Mouse (Mus musculus) kidney, postnatal 14 days (tissue): ENCODE data around the gene Kif11.

ENCODE experiments used
- DNase-seq: peaks from one replicate; pipeline ENCODE4 v3.0.0; 2022; ENCODE audit warnings: mixed read lengths

The Kif11 gene

DNA sequence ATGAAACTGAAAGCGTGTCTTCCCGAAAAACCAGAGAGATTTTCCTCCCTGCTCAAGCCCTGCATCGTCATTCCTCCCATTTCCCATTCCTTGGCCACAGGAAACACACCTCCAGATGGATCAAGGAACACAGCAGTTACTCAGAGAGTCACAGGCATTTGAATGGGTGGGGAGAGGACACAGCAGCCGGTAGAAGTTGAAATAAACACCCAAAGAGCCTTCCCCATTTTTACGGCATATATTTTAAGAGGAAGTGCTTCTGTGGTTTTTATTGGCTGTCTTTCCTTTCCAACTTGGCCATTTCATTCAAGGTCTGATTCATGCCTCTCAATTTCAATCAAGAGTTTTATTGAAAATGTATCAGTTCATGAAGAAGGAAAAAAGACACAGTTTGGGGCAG lies 72.0 kb downstream of the Kif11 start:
- no peak for DNase-seq

- no peak for DNase-seq
Observed at GRCm38 (mm10) chr19:37449246-37449645, 73.0 kb downstream of the Kif11 start.

GRCm38 (mm10) chr19:37455528-37455927 lies 79.3 kb downstream of the Kif11 start:
- DNase-seq = no peak

DNA sequence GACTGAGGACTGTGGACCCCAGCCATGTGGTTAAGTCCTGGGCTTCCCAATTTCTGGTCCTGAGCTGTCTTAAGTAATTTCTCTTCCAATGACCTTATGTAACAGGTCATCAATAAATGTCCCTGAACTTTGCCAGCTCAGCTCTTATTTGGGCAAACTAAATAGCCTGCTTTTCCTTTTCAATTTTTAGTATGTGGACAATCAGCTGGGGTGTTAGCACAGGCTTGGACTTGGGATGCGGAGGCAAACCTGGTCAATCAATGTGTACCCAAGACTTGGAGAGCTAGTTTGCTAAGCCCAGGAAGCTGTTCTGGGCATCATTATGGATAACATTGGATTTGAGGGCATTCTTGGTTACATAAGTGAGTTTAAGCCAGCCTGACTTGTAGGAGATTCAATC lies 79.8 kb downstream of the Kif11 start:
- no peak for DNase-seq

DNA sequence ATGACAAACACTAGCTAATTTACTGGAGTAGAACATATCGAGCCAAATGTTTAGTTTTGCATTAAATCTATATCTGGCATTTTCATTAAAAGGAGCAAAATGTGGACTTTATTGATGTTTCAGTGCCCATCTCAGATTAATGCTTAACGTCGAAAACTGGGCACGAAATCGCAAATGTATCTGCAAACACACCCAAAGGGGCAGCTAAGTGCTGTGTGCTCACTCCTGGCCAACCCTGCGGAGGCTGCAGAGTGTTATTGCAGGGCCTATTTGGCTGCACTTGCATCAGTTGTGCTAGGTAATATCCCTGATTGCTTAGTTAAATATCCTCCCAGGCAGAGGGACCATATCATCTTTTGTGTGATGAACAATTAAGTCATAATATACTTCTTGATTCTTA lies 81.8 kb downstream of the Kif11 start:
- DNase-seq = no peak

GRCm38 (mm10) chr19:37466403-37466802 lies 90.2 kb downstream of the Kif11 start:
- DNase-seq = no peak

DNA sequence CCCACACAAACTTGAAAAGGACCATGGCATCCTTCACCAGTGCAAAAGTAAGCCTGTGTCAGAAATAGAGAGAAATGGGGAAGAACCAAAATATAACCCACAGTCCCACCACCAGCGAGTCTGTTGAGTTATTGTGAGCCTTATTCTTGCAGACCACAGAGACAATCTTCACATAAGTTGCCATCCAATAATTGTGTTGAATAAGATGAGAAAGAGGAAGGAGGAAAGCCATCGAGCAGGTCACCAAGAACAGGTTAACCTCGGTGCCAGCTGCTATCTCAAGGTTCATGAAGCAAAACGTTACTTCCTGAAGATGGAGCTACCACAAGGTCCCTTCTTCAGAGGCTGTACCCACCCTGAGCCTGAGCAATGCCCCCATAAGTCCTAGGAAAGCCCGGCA lies 90.8 kb downstream of the Kif11 start:
- no peak for DNase-seq

- no peak for DNase-seq
Observed at GRCm38 (mm10) chr19:37468841-37469566, 92.8 kb downstream of the Kif11 start.
